Mouse (Mus musculus) forebrain, embryonic 14.5 days (tissue): Measurements from ENCODE around the gene Pxylp1. TPM values are rescaled to one million over a fixed set of nuclear protein-coding genes. Genes with fewer than 3 reads are reported as not detected.
"Not testable (repeated sequence)": the region's sequence is repeated elsewhere in the genome, so short reads cannot be mapped to it uniquely, and the experiment has no call there.

Source experiments
- ATAC-seq: fragments of 200-750 bp; cut with Nextera tagmentation; 2 replicates; pipeline ENCODE4 v1.8.0; 2017; ENCODE audit warnings: mild to moderate bottlenecking, moderate library complexity
- DNase-seq: peaks from one replicate; pipeline ENCODE4 v3.0.0-alpha.2; 2015; ENCODE audit warnings: low spot score
- H3K27ac ChIP-seq: fragments of 300-500 bp; sonication (generic); 2 replicates; pipeline ENCODE4 v1.5.1; 2014; ENCODE audit warnings: low read depth, mild to moderate bottlenecking, control low read depth, low read length, moderate library complexity
- H3K27me3 ChIP-seq: fragments of 300-500 bp; sonication (generic); replicated peaks from 2 replicates; pipeline ENCODE4 v1.6.1; 2014; ENCODE audit warnings: low read length, control low read depth, mixed read lengths; ENCODE audit not compliant: control insufficient read depth, insufficient read depth
- H3K36me3 ChIP-seq: fragments of 300-500 bp; sonication (generic); 2 replicates; pipeline ENCODE4 v1.6.1; 2014; ENCODE audit warnings: low read length, control low read depth; ENCODE audit not compliant: control insufficient read depth, insufficient read depth
- H3K4me1 ChIP-seq: fragments of 300-500 bp; sonication (generic); 2 replicates; pipeline ENCODE4 v1.6.1; 2014; ENCODE audit warnings: antibody characterized with exemption, low read length, control low read depth; ENCODE audit not compliant: control insufficient read depth, insufficient read depth
- H3K4me2 ChIP-seq: fragments of 300-500 bp; sonication (generic); 2 replicates; pipeline ENCODE4 v1.6.1; 2014; ENCODE audit warnings: mild to moderate bottlenecking, control low read depth, low read length
- H3K4me3 ChIP-seq: fragments of 300-500 bp; sonication (generic); 2 replicates; pipeline ENCODE4 v1.5.1; 2014; ENCODE audit warnings: low read depth, low read length, control low read depth
- H3K9ac ChIP-seq: fragments of 300-500 bp; sonication (generic); 2 replicates; pipeline ENCODE4 v1.6.1; 2014; ENCODE audit warnings: mild to moderate bottlenecking, low read length, control low read depth, moderate library complexity
- H3K9me3 ChIP-seq: fragments of 300-500 bp; sonication (generic); replicated peaks from 2 replicates; pipeline ENCODE4 v1.6.1; 2016; ENCODE audit warnings: low read length, control low read depth, mixed read lengths; ENCODE audit not compliant: control insufficient read depth
- WGBS: fragments of 180-500 bp; shearing (Covaris S2); extraction: QIAGEN DNeasy Blood & Tissue Kit; methylation state at CpG from one replicate; pipeline ENCODE4 v1.1.7; 2014; 5-methylcytosine and 5-hydroxymethylcytosine counted together
- polyA plus RNA-seq: library from polyadenylated mRNA; unstranded; fragments of >200 nt; fragmentation: Nextera tagmentation; extraction: Ambion mirVana; gene quantifications from 2 replicates; pipeline ENCODE4 v1.2.1, GENCODE M21; 2014

The Pxylp1 gene
- polyA plus RNA-seq, result 36.7 and 45.4 TPM in 2 replicates

DNA sequence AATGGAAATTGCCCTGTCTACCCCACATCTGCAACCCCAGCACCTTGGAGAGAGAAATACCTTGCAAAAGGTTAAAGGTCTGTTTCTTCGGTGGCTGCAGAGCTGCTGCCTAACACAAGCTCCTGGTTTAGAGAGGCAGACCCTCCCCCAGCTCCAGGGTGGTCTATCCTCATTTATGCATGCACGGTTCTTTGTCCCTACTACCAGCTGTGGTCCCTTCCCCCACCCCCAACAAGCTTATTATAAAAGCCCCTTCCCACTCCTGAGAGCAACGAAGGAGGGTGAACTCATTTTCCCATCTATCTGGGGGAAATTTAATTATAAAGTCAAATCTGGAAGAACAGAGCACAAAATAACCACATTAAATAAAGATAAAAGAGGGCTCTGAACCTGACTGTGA lies at the start of gene Pxylp1:
Gene Pxylp1, minus strand, starts transcription at position 124 of the 400 bp plus-strand sequence.
- H3K4me2 ChIP-seq, result no peak within 1 kb of the TSS
- H3K9me3 ChIP-seq, result no peaks in the 10 kb centered on the region; the same call in 1 of the 2 replicates
- ATAC-seq, result no peak
- peak; percentile 70 for DNase-seq
- WGBS, result 2% methylated on average over 3 of the region's 3 CpGs
- H3K27ac ChIP-seq, result peak within 1 kb of the TSS; percentile 49; the same call in 1 of the 2 replicates
- peaks cover 34% of the 10 kb centered on the region for H3K4me1 ChIP-seq
- no peak within 1 kb of the TSS for H3K4me3 ChIP-seq
- no peaks in the 10 kb centered on the region; the same call in 1 of the 2 replicates for H3K27me3 ChIP-seq
- no peak within 1 kb of the TSS for H3K9ac ChIP-seq
- no peaks in the 10 kb centered on the region for H3K36me3 ChIP-seq

DNA sequence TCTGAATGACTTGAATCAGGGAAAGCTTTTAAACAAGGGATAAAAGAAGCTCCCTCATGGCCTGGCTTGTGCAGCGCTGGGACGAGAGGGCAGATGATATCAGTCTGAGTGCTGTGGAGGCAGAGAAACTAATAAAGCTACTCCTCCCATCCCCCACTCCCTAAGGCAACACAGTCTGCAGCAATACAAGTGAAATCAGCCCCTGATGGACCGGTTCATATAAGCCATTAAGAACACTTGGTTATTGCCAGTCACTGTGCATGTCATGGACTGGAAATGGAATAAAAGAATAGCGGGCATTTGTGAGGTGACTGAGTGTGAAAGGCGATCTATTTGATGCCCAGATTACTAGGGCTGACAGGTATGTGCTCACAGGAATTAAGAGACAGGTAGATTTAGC lies 46.4 kb upstream of the Pxylp1 start:
- H3K9me3 ChIP-seq, result 0 out of 2 replicates have a peak, but pooled peaks cover 5% of the 10 kb centered on the region
- WGBS, result 81% methylated on average over 5 of the region's 5 CpGs
- no peak overlapping the region for H3K4me3 ChIP-seq
- H3K27ac ChIP-seq, result no peak overlapping the region
- H3K27me3 ChIP-seq, result no peaks in the 10 kb centered on the region
- DNase-seq (no peak), ATAC-seq (no peak)
- no peak overlapping the region for H3K4me2 ChIP-seq
- H3K9ac ChIP-seq, result no peak overlapping the region
- peaks cover 25% of the 10 kb centered on the region; the same call in 1 of the 2 replicates for H3K36me3 ChIP-seq
- no peaks in the 10 kb centered on the region for H3K4me1 ChIP-seq

DNA sequence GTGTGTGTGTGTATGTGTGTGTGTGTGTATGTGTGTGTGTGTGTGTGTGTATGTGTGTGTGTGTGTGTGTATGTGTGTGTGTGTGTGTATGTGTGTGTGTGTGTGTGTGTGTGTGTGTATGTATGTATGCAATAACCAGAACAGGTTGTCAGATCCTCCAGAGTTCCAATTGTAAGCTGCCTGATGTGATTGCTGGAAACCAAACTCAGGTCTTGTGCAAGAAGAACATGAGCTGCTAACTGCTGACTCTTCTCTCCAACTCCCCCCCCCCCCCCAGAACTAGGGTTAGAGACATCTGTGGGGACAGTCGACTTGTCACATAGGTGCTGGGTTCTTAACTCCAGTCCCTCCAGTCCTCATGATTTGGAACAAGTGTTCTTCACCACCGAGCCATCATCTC lies 44.0 kb upstream of the Pxylp1 start:
- not testable (repeated sequence) for H3K36me3 ChIP-seq, H3K4me3 ChIP-seq, H3K27ac ChIP-seq, H3K4me1 ChIP-seq, H3K4me2 ChIP-seq, ATAC-seq, DNase-seq, H3K27me3 ChIP-seq, H3K9me3 ChIP-seq, H3K9ac ChIP-seq
- 100% methylated on average over 2 of the region's 2 CpGs for WGBS

DNA sequence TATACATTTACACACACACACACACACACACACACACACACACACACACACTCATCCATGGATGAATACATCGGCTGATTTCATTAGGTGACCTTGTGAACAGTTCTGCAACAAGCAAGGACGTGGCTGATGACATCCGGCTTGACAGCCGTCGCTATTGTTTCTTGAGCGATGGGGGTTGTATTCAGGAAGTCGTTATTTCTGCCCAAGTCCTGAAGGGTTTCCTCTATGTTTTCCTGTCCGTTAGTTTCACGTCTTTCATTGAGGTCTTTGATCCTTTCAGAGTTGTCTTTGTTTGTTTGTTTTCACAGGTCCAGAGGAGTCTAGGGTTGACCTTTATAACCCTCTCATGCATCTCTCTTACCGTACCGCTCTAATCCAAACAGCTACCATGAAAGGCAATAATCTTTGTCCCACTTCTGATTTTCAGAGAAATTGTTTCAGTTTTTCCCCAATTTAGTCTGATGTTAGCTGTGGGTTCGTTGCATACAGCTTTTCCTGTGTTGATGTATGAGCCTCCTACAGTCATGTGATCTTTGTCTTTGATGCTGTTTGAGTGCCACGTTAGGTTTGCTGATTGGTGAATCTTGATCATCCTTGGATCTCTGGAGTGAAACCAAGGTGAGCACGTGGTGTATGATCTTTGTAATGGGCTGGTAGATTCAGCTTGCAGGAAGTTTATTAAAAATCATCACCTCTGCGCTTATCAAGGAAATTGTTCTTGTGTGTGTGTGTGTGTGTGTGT lies 43.3 kb upstream of the Pxylp1 start:
- no peak overlapping the region for H3K4me3 ChIP-seq
- no peaks in the 10 kb centered on the region for H3K36me3 ChIP-seq
- WGBS, result 54% methylated on average over 15 of the region's 15 CpGs
- no peaks in the 10 kb centered on the region for H3K9me3 ChIP-seq
- no peak overlapping the region for H3K27ac ChIP-seq
- H3K4me1 ChIP-seq, result no peaks in the 10 kb centered on the region
- DNase-seq (no peak), ATAC-seq (no peak)
- H3K9ac ChIP-seq, result no peak overlapping the region
- no peaks in the 10 kb centered on the region for H3K27me3 ChIP-seq
- no peak overlapping the region for H3K4me2 ChIP-seq

DNA sequence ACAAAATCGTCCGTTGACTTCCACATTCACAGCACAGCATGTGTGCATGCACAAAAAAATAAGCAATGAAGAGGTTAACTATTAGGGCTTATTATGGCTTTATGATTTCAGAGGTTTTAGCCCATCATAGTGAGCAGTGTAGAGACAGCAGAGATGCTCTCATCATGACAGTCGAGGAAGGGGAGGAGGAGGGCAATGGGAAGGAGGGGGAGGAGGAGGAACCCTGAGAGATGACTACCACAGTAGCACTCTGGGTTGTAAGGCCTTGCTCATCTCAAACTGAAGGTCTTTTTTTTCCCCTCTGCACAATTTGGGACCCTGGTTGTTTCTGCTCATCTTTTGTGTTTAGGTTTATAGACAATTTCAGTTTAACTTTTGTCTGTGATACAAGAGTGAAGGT lies 42.3 kb upstream of the Pxylp1 start:
- Histone ChIP-seq H3K9ac (no peak overlapping the region), H3K4me2 (no peak overlapping the region), H3K27me3 (no peaks in the 10 kb centered on the region), H3K4me3 (no peak overlapping the region), H3K27ac (no peak overlapping the region), H3K36me3 (no peaks in the 10 kb centered on the region), H3K9me3 (no peaks in the 10 kb centered on the region), H3K4me1 (no peaks in the 10 kb centered on the region)
- DNase-seq (no peak), ATAC-seq (no peak)
- WGBS, result 86% methylated on average over 3 of the region's 3 CpGs

DNA sequence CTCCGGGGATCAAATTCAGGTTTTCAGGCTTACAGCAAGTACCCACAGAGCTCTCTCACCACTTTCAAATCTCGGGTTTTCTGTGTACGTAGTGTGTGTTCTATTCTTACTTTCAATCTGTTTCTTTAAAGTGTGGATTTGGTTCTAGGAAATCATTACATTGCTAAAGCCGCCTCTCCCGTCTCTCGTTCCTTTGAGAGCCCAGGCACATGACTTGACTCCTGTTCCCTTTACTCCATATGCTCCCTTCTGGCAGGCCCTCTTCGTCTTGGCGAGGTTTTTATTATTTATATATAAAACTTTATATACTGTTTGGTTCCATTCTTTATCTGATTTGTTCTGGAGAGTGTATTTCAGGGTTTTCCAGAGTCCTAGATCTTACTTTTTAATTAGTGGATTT lies 40.3 kb upstream of the Pxylp1 start:
- no peak overlapping the region for H3K27ac ChIP-seq
- H3K4me1 ChIP-seq, result no peaks in the 10 kb centered on the region
- no peaks in the 10 kb centered on the region for H3K9me3 ChIP-seq
- ATAC-seq (no peak), DNase-seq (no peak)
- WGBS, result 85% methylated on average over 8 of the region's 8 CpGs
- no peaks in the 10 kb centered on the region for H3K27me3 ChIP-seq
- H3K36me3 ChIP-seq, result no peaks in the 10 kb centered on the region
- H3K4me2 ChIP-seq, result no peak overlapping the region
- H3K4me3 ChIP-seq, result no peak overlapping the region
- no peak overlapping the region for H3K9ac ChIP-seq

DNA sequence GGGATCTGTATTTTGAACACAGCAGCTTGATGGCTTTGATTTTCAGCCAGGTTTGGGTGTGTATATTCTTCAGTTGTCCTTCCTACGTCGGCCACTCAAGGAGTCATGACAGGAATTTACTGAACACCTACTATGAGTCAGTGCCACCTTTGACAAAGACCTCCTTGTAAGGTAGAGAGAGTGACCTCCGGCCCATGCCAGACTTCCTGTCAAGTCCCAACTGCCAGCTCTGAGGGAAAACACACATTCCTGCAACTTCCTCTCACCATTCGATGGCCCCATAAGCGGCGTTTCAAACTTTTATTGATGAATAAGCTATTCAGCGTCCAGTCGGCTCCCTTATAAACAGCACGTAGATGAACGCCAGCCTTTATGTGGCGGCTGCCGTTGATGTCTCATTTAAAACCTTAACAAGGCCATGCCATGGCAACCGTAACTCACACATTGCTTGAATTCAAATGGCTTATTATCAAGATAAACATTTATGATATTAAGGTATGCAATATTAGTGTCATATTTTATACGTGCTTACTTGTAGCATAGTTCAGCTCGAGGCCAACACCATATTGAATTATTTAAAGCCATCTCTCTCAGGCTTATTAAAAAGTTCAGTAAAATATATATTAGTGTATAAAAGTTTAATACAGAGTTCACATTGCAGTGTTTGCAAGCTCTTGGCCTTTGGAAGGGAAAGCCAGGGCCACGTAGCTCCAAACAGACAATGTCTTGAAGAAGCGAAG lies 31.3 kb upstream of the Pxylp1 start:
- no peak overlapping the region for H3K9ac ChIP-seq
- WGBS, result 93% methylated on average over 17 of the region's 17 CpGs
- H3K9me3 ChIP-seq, result no peaks in the 10 kb centered on the region
- DNase-seq, result no peak
- no peaks in the 10 kb centered on the region for H3K36me3 ChIP-seq
- no peaks in the 10 kb centered on the region for H3K27me3 ChIP-seq
- H3K4me1 ChIP-seq, result no peaks in the 10 kb centered on the region
- no peak overlapping the region for H3K4me3 ChIP-seq
- no peak for ATAC-seq
- H3K27ac ChIP-seq, result no peak overlapping the region
- H3K4me2 ChIP-seq, result no peak overlapping the region

DNA sequence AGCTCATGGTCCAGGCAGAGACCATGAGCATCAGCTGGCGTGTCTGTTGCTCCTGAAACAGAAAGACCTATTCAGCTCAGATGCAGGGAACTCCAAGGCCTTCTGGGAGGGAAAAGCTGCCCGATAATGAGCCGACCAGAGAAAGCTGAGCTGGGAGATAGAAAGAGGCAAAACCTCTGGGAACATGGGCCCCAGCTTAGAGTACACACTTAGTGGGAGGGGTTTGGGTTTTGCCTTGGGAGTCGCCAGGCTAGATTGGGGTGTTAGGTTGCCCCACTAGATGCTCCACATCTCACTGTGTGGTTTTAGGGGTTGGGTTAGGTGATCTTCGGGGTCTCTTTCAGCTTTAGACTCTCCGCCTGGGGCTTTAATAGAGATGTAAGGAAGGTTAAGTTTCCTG lies 30.6 kb upstream of the Pxylp1 start:
- Histone ChIP-seq H3K4me1 (no peaks in the 10 kb centered on the region), H3K27ac (no peak overlapping the region), H3K36me3 (no peaks in the 10 kb centered on the region), H3K9me3 (no peaks in the 10 kb centered on the region), H3K4me2 (no peak overlapping the region), H3K4me3 (no peak overlapping the region), H3K27me3 (no peaks in the 10 kb centered on the region), H3K9ac (no peak overlapping the region)
- ATAC-seq, result no peak
- no peak for DNase-seq
- WGBS, result 82% methylated on average over 6 of the region's 6 CpGs
